Mouse (Mus musculus): ENCODE data around the gene Camta1. TPM values are rescaled to one million over a fixed set of nuclear protein-coding genes. Genes with fewer than 3 reads are reported as not detected.

Camta1 gene
- polyA plus RNA-seq, 1 experiment from 2014 or later: 25.3 TPM

- Histone ChIP-seq H3K4me3 (ENCODE audit: low read depth, low read length) (no peak overlapping the region), H3K27ac (ENCODE audit: low read length) (no peak overlapping the region), H3K9ac (ENCODE audit: low read depth, low read length) (no peak overlapping the region), H3K4me1 (ENCODE audit: control insufficient read depth, low read depth, low read length) (no peaks in the 10 kb centered on the region), H3K36me3 (ENCODE audit: control insufficient read depth, insufficient read depth) (peaks cover 3% of the 10 kb centered on the region; the same call in 1 of the 2 replicates), H3K27me3 (ENCODE audit: control insufficient read depth, insufficient read depth, low read depth, low read length) (no peaks in the 10 kb centered on the region), H3K4me2 (ENCODE audit: low read depth, low read length) (no peak overlapping the region), H3K9me3 (replicated peaks; ENCODE audit: control insufficient read depth, low read length) (no peaks in the 10 kb centered on the region)
- ATAC-seq (ENCODE audit: low read depth): no peak
- 87% methylated on average over 10 of the region's 10 CpGs for WGBS (ENCODE audit: insufficient replicate concordance)
These were observed 845.7 kb downstream of the Camta1 start for GRCm38 (mm10) chr4:151015946-151016345.

- H3K27me3 ChIP-seq (ENCODE audit: control insufficient read depth, insufficient read depth, low read depth, low read length): no peaks in the 10 kb centered on the region
- H3K9ac ChIP-seq (ENCODE audit: low read depth, low read length): no peak overlapping the region
- no peaks in the 10 kb centered on the region; the same call in 1 of the 2 replicates for H3K36me3 ChIP-seq (ENCODE audit: control insufficient read depth, insufficient read depth)
- no peak overlapping the region for H3K4me2 ChIP-seq (ENCODE audit: low read depth, low read length)
- H3K9me3 ChIP-seq (replicated peaks; ENCODE audit: control insufficient read depth, low read length): no peaks in the 10 kb centered on the region
- H3K27ac ChIP-seq (ENCODE audit: low read length): no peak overlapping the region
- no peak overlapping the region for H3K4me3 ChIP-seq (ENCODE audit: low read depth, low read length)
- no peaks in the 10 kb centered on the region for H3K4me1 ChIP-seq (ENCODE audit: control insufficient read depth, low read depth, low read length)
- 80% methylated on average over 7 of the region's 7 CpGs for WGBS (ENCODE audit: insufficient replicate concordance)
- ATAC-seq (ENCODE audit: low read depth): no peak
These were observed 851.4 kb downstream of the Camta1 start for GRCm38 (mm10) chr4:151010316-151010715.

GRCm38 (mm10) chr4:151006945-151007344, 854.7 kb downstream of the Camta1 start:
- WGBS (ENCODE audit: insufficient replicate concordance): 41% methylated on average over 6 of the region's 6 CpGs

GRCm38 (mm10) chr4:151005656-151006318, 855.9 kb downstream of the Camta1 start:
- Histone ChIP-seq H3K36me3 (ENCODE audit: control insufficient read depth, insufficient read depth) (no peaks in the 10 kb centered on the region), H3K4me1 (ENCODE audit: control insufficient read depth, low read depth, low read length) (no peaks in the 10 kb centered on the region), H3K27ac (ENCODE audit: low read length) (no peak overlapping the region), H3K9me3 (replicated peaks; ENCODE audit: control insufficient read depth, low read length) (no peaks in the 10 kb centered on the region), H3K9ac (ENCODE audit: low read depth, low read length) (no peak overlapping the region), H3K4me3 (ENCODE audit: low read depth, low read length) (no peak overlapping the region), H3K4me2 (ENCODE audit: low read depth, low read length) (no peak overlapping the region), H3K27me3 (ENCODE audit: control insufficient read depth, insufficient read depth, low read depth, low read length) (no peaks in the 10 kb centered on the region)
- no peak for ATAC-seq (ENCODE audit: low read depth)
- 64% methylated on average over 13 of the region's 13 CpGs for WGBS (ENCODE audit: insufficient replicate concordance)

More at GRCm38 (mm10) chr4:151006945-151007344, 854.7 kb downstream of the Camta1 start:
- Histone ChIP-seq H3K36me3 (ENCODE audit: control insufficient read depth, insufficient read depth) (no peaks in the 10 kb centered on the region), H3K4me1 (ENCODE audit: control insufficient read depth, low read depth, low read length) (no peaks in the 10 kb centered on the region), H3K4me3 (ENCODE audit: low read depth, low read length) (no peak overlapping the region), H3K4me2 (ENCODE audit: low read depth, low read length) (no peak overlapping the region), H3K9ac (ENCODE audit: low read depth, low read length) (no peak overlapping the region), H3K27ac (ENCODE audit: low read length) (no peak overlapping the region), H3K9me3 (replicated peaks; ENCODE audit: control insufficient read depth, low read length) (no peaks in the 10 kb centered on the region), H3K27me3 (ENCODE audit: control insufficient read depth, insufficient read depth, low read depth, low read length) (no peaks in the 10 kb centered on the region)
- ATAC-seq (ENCODE audit: low read depth): no peak

- ATAC-seq (ENCODE audit: low read depth): no peak
- H3K4me2 ChIP-seq (ENCODE audit: low read depth, low read length): no peak overlapping the region
- 15% methylated on average over 13 of the region's 13 CpGs for WGBS (ENCODE audit: insufficient replicate concordance)
These were observed 860.3 kb downstream of the Camta1 start for GRCm38 (mm10) chr4:151001397-151001796.

GRCm38 (mm10) chr4:150998626-150999025, 863.0 kb downstream of the Camta1 start:
- no peak overlapping the region for H3K27ac ChIP-seq (ENCODE audit: low read length)
- H3K9me3 ChIP-seq (replicated peaks; ENCODE audit: control insufficient read depth, low read length): no peaks in the 10 kb centered on the region
- no peaks in the 10 kb centered on the region for H3K4me1 ChIP-seq (ENCODE audit: control insufficient read depth, low read depth, low read length)
- no peaks in the 10 kb centered on the region for H3K27me3 ChIP-seq (ENCODE audit: control insufficient read depth, insufficient read depth, low read depth, low read length)
- no peaks in the 10 kb centered on the region for H3K36me3 ChIP-seq (ENCODE audit: control insufficient read depth, insufficient read depth)
- H3K9ac ChIP-seq (ENCODE audit: low read depth, low read length): no peak overlapping the region
- ATAC-seq (ENCODE audit: low read depth): no peak
- no peak overlapping the region for H3K4me3 ChIP-seq (ENCODE audit: low read depth, low read length)
- no peak overlapping the region for H3K4me2 ChIP-seq (ENCODE audit: low read depth, low read length)
- 77% methylated on average over 9 of the region's 9 CpGs for WGBS (ENCODE audit: insufficient replicate concordance)

More at GRCm38 (mm10) chr4:151001397-151001796, 860.3 kb downstream of the Camta1 start:
- Histone ChIP-seq H3K9me3 (replicated peaks; ENCODE audit: control insufficient read depth, low read length) (no peaks in the 10 kb centered on the region), H3K36me3 (ENCODE audit: control insufficient read depth, insufficient read depth) (no peaks in the 10 kb centered on the region), H3K27me3 (ENCODE audit: control insufficient read depth, insufficient read depth, low read depth, low read length) (no peaks in the 10 kb centered on the region), H3K4me1 (ENCODE audit: control insufficient read depth, low read depth, low read length) (no peaks in the 10 kb centered on the region), H3K9ac (ENCODE audit: low read depth, low read length) (no peak overlapping the region), H3K27ac (ENCODE audit: low read length) (no peak overlapping the region), H3K4me3 (ENCODE audit: low read depth, low read length) (no peak overlapping the region)

GRCm38 (mm10) chr4:150996797-150997196, 864.9 kb downstream of the Camta1 start, which contains the start of gene Uts2:
TSS of gene Uts2 (plus strand) at chr4:150997097.
- no peak for ATAC-seq (ENCODE audit: low read depth)
- no peaks in the 10 kb centered on the region for H3K27me3 ChIP-seq (ENCODE audit: control insufficient read depth, insufficient read depth, low read depth, low read length)
- WGBS (ENCODE audit: insufficient replicate concordance): 70% methylated on average over 7 of the region's 7 CpGs
- H3K4me3 ChIP-seq (ENCODE audit: low read depth, low read length): no peak within 1 kb of the TSS
- no peaks in the 10 kb centered on the region for H3K36me3 ChIP-seq (ENCODE audit: control insufficient read depth, insufficient read depth)
- no peaks in the 10 kb centered on the region for H3K4me1 ChIP-seq (ENCODE audit: control insufficient read depth, low read depth, low read length)
- H3K4me2 ChIP-seq (ENCODE audit: low read depth, low read length): no peak within 1 kb of the TSS
- H3K27ac ChIP-seq (ENCODE audit: low read length): no peak within 1 kb of the TSS
- no peaks in the 10 kb centered on the region for H3K9me3 ChIP-seq (replicated peaks; ENCODE audit: control insufficient read depth, low read length)
- H3K9ac ChIP-seq (ENCODE audit: low read depth, low read length): no peak within 1 kb of the TSS

GRCm38 (mm10) chr4:150990148-150990547, 871.5 kb downstream of the Camta1 start:
- WGBS (ENCODE audit: insufficient replicate concordance): 37% methylated on average over 6 of the region's 6 CpGs
- Histone ChIP-seq H3K36me3 (ENCODE audit: control insufficient read depth, insufficient read depth) (no peaks in the 10 kb centered on the region), H3K27me3 (ENCODE audit: control insufficient read depth, insufficient read depth, low read depth, low read length) (no peaks in the 10 kb centered on the region), H3K27ac (ENCODE audit: low read length) (no peak overlapping the region), H3K9me3 (replicated peaks; ENCODE audit: control insufficient read depth, low read length) (no peaks in the 10 kb centered on the region), H3K4me1 (ENCODE audit: control insufficient read depth, low read depth, low read length) (no peaks in the 10 kb centered on the region), H3K9ac (ENCODE audit: low read depth, low read length) (no peak overlapping the region), H3K4me2 (ENCODE audit: low read depth, low read length) (no peak overlapping the region), H3K4me3 (ENCODE audit: low read depth, low read length) (no peak overlapping the region)
- ATAC-seq (ENCODE audit: low read depth): no peak

GRCm38 (mm10) chr4:150980153-150980552, 881.5 kb downstream of the Camta1 start:
- Histone ChIP-seq H3K27ac (ENCODE audit: low read length) (no peak overlapping the region), H3K4me1 (ENCODE audit: control insufficient read depth, low read depth, low read length) (no peaks in the 10 kb centered on the region), H3K36me3 (ENCODE audit: control insufficient read depth, insufficient read depth) (no peaks in the 10 kb centered on the region), H3K4me3 (ENCODE audit: low read depth, low read length) (no peak overlapping the region), H3K4me2 (ENCODE audit: low read depth, low read length) (no peak overlapping the region), H3K9ac (ENCODE audit: low read depth, low read length) (no peak overlapping the region), H3K27me3 (ENCODE audit: control insufficient read depth, insufficient read depth, low read depth, low read length) (no peaks in the 10 kb centered on the region), H3K9me3 (replicated peaks; ENCODE audit: control insufficient read depth, low read length) (no peaks in the 10 kb centered on the region)
- no peak for ATAC-seq (ENCODE audit: low read depth)
- WGBS (ENCODE audit: insufficient replicate concordance): 70% methylated on average over 5 of the region's 5 CpGs

Measured in liver, embryonic 16.5 days (tissue).